Mouse (Mus musculus): ENCODE data around the gene Rasgef1a. TPM values are rescaled to one million over a fixed set of nuclear protein-coding genes. Genes with fewer than 3 reads are reported as not detected.
A peak's percentile ranks its signal among the peaks of the same experiment; 100 is the strongest.

The Rasgef1a gene
- polyA plus RNA-seq, 1 experiment from 2014 or later: 1.4 TPM

DNA sequence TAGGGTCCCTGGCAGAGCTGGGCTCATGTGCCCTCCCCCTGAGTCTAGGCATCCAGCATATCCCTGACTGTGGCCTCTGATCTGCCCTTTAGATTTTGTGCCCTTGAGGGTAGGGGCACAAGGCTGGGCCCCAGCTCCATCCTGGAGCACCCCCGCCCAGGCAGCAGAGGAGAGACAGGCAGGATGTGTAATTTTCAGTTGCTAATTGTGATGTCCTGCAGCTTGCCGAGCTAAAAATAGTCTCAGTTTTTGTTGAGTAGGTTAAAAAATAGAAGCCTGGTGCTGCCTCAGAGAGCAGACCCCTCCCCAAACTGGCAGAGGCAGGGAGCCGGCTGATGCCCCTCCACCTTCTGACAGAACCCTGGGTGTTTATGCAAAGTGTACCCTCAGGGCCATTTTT is 62.9 kb downstream of the Rasgef1a start:
- Histone ChIP-seq H3K36me3 (ENCODE audit: control insufficient read depth, insufficient read depth, low read length) (no peaks in the 10 kb centered on the region), H3K4me3 (ENCODE audit: low read depth, low read length) (no peak overlapping the region), H3K4me1 (ENCODE audit: control insufficient read depth, insufficient read depth, low read length) (no peaks in the 10 kb centered on the region), H3K9me3 (ENCODE audit: control insufficient read depth, low read length) (no peaks in the 10 kb centered on the region), H3K27me3 (ENCODE audit: control insufficient read depth, insufficient read depth, low read length) (no peaks in the 10 kb centered on the region), H3K9ac (replicated peaks; ENCODE audit: low read depth, low read length) (no peak overlapping the region), H3K27ac (ENCODE audit: low read depth, low read length) (no peak overlapping the region), H3K4me2 (ENCODE audit: low read depth, low read length) (no peak overlapping the region)
- 66% methylated on average over 3 of the region's 3 CpGs for WGBS
- ATAC-seq (ENCODE audit: low read depth): no peak

DNA sequence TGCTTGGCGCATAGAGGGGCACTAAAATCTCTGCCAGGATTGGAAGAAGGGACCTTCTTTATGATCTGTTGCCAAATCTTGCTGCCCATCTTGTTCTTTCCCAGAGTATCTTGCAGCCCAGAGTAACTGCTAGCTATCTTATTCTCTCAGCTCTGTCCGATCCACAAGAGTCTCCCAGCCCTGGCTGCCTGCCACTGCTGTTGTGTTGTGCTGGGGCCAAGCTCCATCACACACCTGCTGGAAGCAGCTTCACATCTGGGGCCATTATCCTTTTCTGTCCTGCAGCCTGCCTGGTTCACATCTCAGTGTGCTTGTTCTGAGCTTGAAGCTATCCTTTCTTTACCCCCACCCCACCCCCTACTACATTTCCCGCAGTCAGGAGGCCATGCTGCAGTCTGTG is 65.0 kb downstream of the Rasgef1a start:
- no peak overlapping the region for H3K4me3 ChIP-seq (ENCODE audit: low read depth, low read length)
- no peaks in the 10 kb centered on the region for H3K27me3 ChIP-seq (ENCODE audit: control insufficient read depth, insufficient read depth, low read length)
- H3K9ac ChIP-seq (replicated peaks; ENCODE audit: low read depth, low read length): no peak overlapping the region
- H3K27ac ChIP-seq (ENCODE audit: low read depth, low read length): no peak overlapping the region
- ATAC-seq (ENCODE audit: low read depth): no peak
- no peaks in the 10 kb centered on the region for H3K9me3 ChIP-seq (ENCODE audit: control insufficient read depth, low read length)
- H3K36me3 ChIP-seq (ENCODE audit: control insufficient read depth, insufficient read depth, low read length): no peaks in the 10 kb centered on the region
- no peaks in the 10 kb centered on the region for H3K4me1 ChIP-seq (ENCODE audit: control insufficient read depth, insufficient read depth, low read length)
- H3K4me2 ChIP-seq (ENCODE audit: low read depth, low read length): no peak overlapping the region
- 83% methylated on average over 3 of the region's 3 CpGs for WGBS

- 92% methylated on average over 8 of the region's 8 CpGs for WGBS
- no peaks in the 10 kb centered on the region for H3K27me3 ChIP-seq (ENCODE audit: control insufficient read depth, insufficient read depth, low read length)
- H3K4me3 ChIP-seq (ENCODE audit: low read depth, low read length): no peak overlapping the region
- no peaks in the 10 kb centered on the region for H3K4me1 ChIP-seq (ENCODE audit: control insufficient read depth, insufficient read depth, low read length)
- no peak for ATAC-seq (ENCODE audit: low read depth)
- no peak overlapping the region for H3K9ac ChIP-seq (replicated peaks; ENCODE audit: low read depth, low read length)
- no peak overlapping the region for H3K27ac ChIP-seq (ENCODE audit: low read depth, low read length)
- H3K36me3 ChIP-seq (ENCODE audit: control insufficient read depth, insufficient read depth, low read length): no peaks in the 10 kb centered on the region
- H3K4me2 ChIP-seq (ENCODE audit: low read depth, low read length): no peak overlapping the region
- H3K9me3 ChIP-seq (ENCODE audit: control insufficient read depth, low read length): no peaks in the 10 kb centered on the region
Observed at GRCm38 (mm10) chr6:118076748-118077147, 65.5 kb downstream of the Rasgef1a start.

DNA sequence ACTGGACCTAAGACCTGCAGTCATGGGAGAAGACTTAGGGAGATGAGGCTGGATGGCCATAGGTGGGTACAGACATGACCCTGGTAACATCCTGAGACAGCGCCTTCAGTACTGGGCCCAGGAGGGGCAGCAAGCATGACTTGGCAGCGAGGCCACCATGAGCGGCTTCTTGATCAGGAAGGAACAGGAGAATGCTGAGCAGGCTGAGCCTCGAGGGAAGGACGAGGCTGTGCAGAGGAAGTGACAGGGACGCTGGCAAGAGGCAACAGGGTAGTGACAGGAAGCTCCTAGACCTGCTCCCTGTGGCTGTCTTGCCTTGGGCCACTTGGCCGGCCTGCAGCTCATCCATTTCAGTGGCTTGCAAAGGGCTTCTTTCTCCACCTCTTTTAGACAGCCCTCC is 66.2 kb downstream of the Rasgef1a start:
- no peaks in the 10 kb centered on the region for H3K36me3 ChIP-seq (ENCODE audit: control insufficient read depth, insufficient read depth, low read length)
- H3K4me2 ChIP-seq (ENCODE audit: low read depth, low read length): no peak overlapping the region
- no peaks in the 10 kb centered on the region for H3K27me3 ChIP-seq (ENCODE audit: control insufficient read depth, insufficient read depth, low read length)
- 83% methylated on average over 7 of the region's 7 CpGs for WGBS
- no peaks in the 10 kb centered on the region for H3K9me3 ChIP-seq (ENCODE audit: control insufficient read depth, low read length)
- no peak overlapping the region for H3K9ac ChIP-seq (replicated peaks; ENCODE audit: low read depth, low read length)
- H3K4me3 ChIP-seq (ENCODE audit: low read depth, low read length): no peak overlapping the region
- no peaks in the 10 kb centered on the region for H3K4me1 ChIP-seq (ENCODE audit: control insufficient read depth, insufficient read depth, low read length)
- no peak for ATAC-seq (ENCODE audit: low read depth)
- H3K27ac ChIP-seq (ENCODE audit: low read depth, low read length): no peak overlapping the region

DNA sequence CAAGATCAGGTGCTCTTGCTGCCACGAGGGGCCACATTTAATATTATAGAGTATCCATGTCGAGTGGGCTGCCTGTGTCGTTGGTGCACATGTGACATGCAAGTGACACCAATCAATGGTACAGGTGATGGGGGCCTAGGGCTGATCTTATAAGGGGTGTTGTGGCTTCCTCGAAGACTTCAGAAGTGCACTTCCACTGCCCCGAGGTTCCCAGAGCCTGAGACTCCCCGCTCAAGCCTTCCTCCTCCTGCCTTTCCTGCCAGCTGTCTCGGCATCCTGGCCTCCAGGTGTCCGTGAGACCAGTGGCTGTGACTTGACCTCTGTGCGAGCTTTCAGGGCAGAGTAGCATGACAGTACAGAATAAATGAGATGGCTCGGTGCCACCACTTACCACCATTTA is 67.5 kb downstream of the Rasgef1a start:
- no peak overlapping the region for H3K4me2 ChIP-seq (ENCODE audit: low read depth, low read length)
- H3K36me3 ChIP-seq (ENCODE audit: control insufficient read depth, insufficient read depth, low read length): no peaks in the 10 kb centered on the region
- ATAC-seq (ENCODE audit: low read depth): no peak
- no peak overlapping the region for H3K9ac ChIP-seq (replicated peaks; ENCODE audit: low read depth, low read length)
- no peaks in the 10 kb centered on the region for H3K9me3 ChIP-seq (ENCODE audit: control insufficient read depth, low read length)
- no peak overlapping the region for H3K4me3 ChIP-seq (ENCODE audit: low read depth, low read length)
- no peaks in the 10 kb centered on the region for H3K27me3 ChIP-seq (ENCODE audit: control insufficient read depth, insufficient read depth, low read length)
- H3K27ac ChIP-seq (ENCODE audit: low read depth, low read length): no peak overlapping the region
- 71% methylated on average over 10 of the region's 10 CpGs for WGBS
- no peaks in the 10 kb centered on the region for H3K4me1 ChIP-seq (ENCODE audit: control insufficient read depth, insufficient read depth, low read length)

DNA sequence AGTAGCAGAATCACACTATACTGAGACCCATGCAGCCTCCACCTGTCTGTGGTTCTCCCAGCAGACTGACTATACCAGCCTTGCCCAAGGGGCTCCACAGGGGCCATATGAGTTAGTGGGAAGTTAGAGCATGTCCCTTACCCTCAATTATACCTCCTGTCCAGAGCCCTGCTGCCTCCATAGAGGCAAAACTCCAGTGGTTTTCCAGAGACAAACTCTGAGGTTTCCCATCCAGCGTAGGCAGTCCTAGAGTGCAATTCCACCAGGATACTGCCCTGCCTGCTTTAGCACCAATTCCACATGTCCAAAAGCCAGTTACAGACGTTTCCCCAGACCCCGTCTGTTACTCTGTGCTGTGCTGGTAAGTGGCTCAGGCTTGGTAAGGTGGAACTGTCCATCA is 68.1 kb downstream of the Rasgef1a start:
- Histone ChIP-seq H3K27ac (ENCODE audit: low read depth, low read length) (no peak overlapping the region), H3K9me3 (ENCODE audit: control insufficient read depth, low read length) (no peaks in the 10 kb centered on the region), H3K9ac (replicated peaks; ENCODE audit: low read depth, low read length) (0 out of 2 replicates have a peak overlapping the region, but pooled peaks have one; percentile 11), H3K27me3 (ENCODE audit: control insufficient read depth, insufficient read depth, low read length) (no peaks in the 10 kb centered on the region), H3K36me3 (ENCODE audit: control insufficient read depth, insufficient read depth, low read length) (no peaks in the 10 kb centered on the region), H3K4me3 (ENCODE audit: low read depth, low read length) (no peak overlapping the region), H3K4me1 (ENCODE audit: control insufficient read depth, insufficient read depth, low read length) (no peaks in the 10 kb centered on the region), H3K4me2 (ENCODE audit: low read depth, low read length) (no peak overlapping the region)
- WGBS: 61% methylated on average over 3 of the region's 3 CpGs
- no peak for ATAC-seq (ENCODE audit: low read depth)

GRCm38 (mm10) chr6:118079762-118080465 is 68.7 kb downstream of the Rasgef1a start:
- Histone ChIP-seq H3K9ac (replicated peaks; ENCODE audit: low read depth, low read length) (0 out of 2 replicates have a peak overlapping the region, but pooled peaks have one; percentile 11), H3K36me3 (ENCODE audit: control insufficient read depth, insufficient read depth, low read length) (no peaks in the 10 kb centered on the region), H3K27ac (ENCODE audit: low read depth, low read length) (no peak overlapping the region), H3K4me3 (ENCODE audit: low read depth, low read length) (no peak overlapping the region), H3K4me2 (ENCODE audit: low read depth, low read length) (no peak overlapping the region), H3K9me3 (ENCODE audit: control insufficient read depth, low read length) (no peaks in the 10 kb centered on the region), H3K4me1 (ENCODE audit: control insufficient read depth, insufficient read depth, low read length) (no peaks in the 10 kb centered on the region), H3K27me3 (ENCODE audit: control insufficient read depth, insufficient read depth, low read length) (no peaks in the 10 kb centered on the region)
- peak; percentile 39; the same call in 1 of the 2 replicates for ATAC-seq (ENCODE audit: low read depth)
- 56% methylated on average over 10 of the region's 10 CpGs for WGBS

GRCm38 (mm10) chr6:118080711-118081110 is 69.5 kb downstream of the Rasgef1a start:
- 93% methylated on average over 4 of the region's 4 CpGs for WGBS

DNA sequence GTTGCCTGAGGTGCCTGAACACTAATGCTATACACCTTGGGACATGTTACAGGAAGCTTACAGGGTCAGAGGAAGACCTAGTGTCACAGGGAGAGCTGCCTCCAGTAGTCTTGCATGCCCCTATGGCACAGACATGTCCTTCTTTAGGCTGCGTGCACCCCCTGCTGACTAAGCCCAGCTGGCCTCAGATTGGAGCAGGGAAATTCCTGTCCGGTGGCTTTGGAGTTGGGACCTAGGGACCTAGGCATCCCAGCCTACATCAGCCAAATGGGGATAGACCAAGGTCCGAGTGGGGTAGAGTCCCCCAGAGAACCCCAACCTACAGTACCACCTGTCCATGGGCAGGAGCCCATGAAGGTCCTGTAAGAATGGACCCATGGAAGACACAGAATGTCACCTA is 71.1 kb downstream of the Rasgef1a start:
- Histone ChIP-seq H3K9ac (replicated peaks; ENCODE audit: low read depth, low read length) (no peak overlapping the region), H3K27ac (ENCODE audit: low read depth, low read length) (no peak overlapping the region), H3K27me3 (ENCODE audit: control insufficient read depth, insufficient read depth, low read length) (no peaks in the 10 kb centered on the region), H3K9me3 (ENCODE audit: control insufficient read depth, low read length) (no peaks in the 10 kb centered on the region), H3K4me2 (ENCODE audit: low read depth, low read length) (no peak overlapping the region), H3K4me3 (ENCODE audit: low read depth, low read length) (no peak overlapping the region), H3K4me1 (ENCODE audit: control insufficient read depth, insufficient read depth, low read length) (no peaks in the 10 kb centered on the region), H3K36me3 (ENCODE audit: control insufficient read depth, insufficient read depth, low read length) (no peaks in the 10 kb centered on the region)
- no peak for ATAC-seq (ENCODE audit: low read depth)
- 85% methylated on average over 3 of the region's 3 CpGs for WGBS

More at GRCm38 (mm10) chr6:118080711-118081110, 69.5 kb downstream of the Rasgef1a start:
- no peak overlapping the region for H3K27ac ChIP-seq (ENCODE audit: low read depth, low read length)
- no peaks in the 10 kb centered on the region for H3K27me3 ChIP-seq (ENCODE audit: control insufficient read depth, insufficient read depth, low read length)
- no peaks in the 10 kb centered on the region for H3K4me1 ChIP-seq (ENCODE audit: control insufficient read depth, insufficient read depth, low read length)
- no peak overlapping the region for H3K9ac ChIP-seq (replicated peaks; ENCODE audit: low read depth, low read length)
- no peaks in the 10 kb centered on the region for H3K36me3 ChIP-seq (ENCODE audit: control insufficient read depth, insufficient read depth, low read length)
- no peak overlapping the region for H3K4me3 ChIP-seq (ENCODE audit: low read depth, low read length)
- no peaks in the 10 kb centered on the region for H3K9me3 ChIP-seq (ENCODE audit: control insufficient read depth, low read length)
- no peak overlapping the region for H3K4me2 ChIP-seq (ENCODE audit: low read depth, low read length)
- no peak for ATAC-seq (ENCODE audit: low read depth)
